Mouse (Mus musculus): ENCODE measurements around the gene Cdkn2d.

DNA sequence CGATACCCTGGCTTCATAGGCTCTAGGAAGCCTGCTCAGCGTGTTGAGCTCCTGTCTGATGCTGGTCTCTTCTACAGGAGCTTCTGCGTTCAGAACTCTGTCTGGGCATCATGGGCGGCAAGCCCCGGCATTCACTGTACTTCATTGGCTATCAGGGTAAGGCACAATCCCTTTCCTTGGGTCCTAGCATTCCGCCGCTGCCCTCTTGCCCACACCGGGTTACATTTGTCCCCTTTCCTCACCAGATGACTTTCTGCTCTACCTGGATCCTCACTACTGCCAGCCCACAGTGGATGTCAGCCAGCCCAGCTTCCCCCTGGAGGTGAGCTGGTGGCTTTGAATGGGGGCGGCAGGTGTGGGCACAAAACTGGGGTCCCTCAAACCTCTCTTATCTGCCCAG, 18.8 kb downstream of the Cdkn2d start:
- TF ChIP-seq CTCF (IDR thresholded peaks at IDR 0.05; ENCODE audit: low read depth) (no peak), EP300 (IDR thresholded peaks at IDR 0.05; ENCODE audit: low read depth) (no peak)

Measured in liver, embryonic 14.5 days (tissue).